Mouse (Mus musculus) hindbrain, embryonic 16.5 days (tissue): Measurements from ENCODE around the gene Ttc24. TPM values are rescaled to one million over a fixed set of nuclear protein-coding genes. Genes with fewer than 3 reads are reported as not detected.

ENCODE experiments used
- ATAC-seq: fragments of 200-750 bp; cut with Nextera tagmentation; 2 replicates; pipeline ENCODE4 v1.8.0; 2017; ENCODE audit warnings: moderate TSS enrichment, moderate library complexity
- H3K27ac ChIP-seq: fragments of 300-500 bp; sonication (generic); 2 replicates; pipeline ENCODE4 v1.5.1; 2014; ENCODE audit warnings: low read depth, mild to moderate bottlenecking, control low read depth, low read length, moderate library complexity
- H3K27me3 ChIP-seq: fragments of 300-500 bp; sonication (generic); replicated peaks from 2 replicates; pipeline ENCODE4 v1.6.1; 2014; ENCODE audit warnings: low read length; ENCODE audit not compliant: control insufficient read depth, insufficient read depth
- H3K36me3 ChIP-seq: fragments of 300-500 bp; sonication (generic); 2 replicates; pipeline ENCODE4 v1.6.1; 2014; ENCODE audit warnings: mild to moderate bottlenecking, low read length, moderate library complexity, mixed read lengths; ENCODE audit not compliant: control insufficient read depth, insufficient read depth
- H3K4me1 ChIP-seq: fragments of 300-500 bp; sonication (generic); 2 replicates; pipeline ENCODE4 v1.6.1; 2014; ENCODE audit warnings: low read depth, low read length; ENCODE audit not compliant: control insufficient read depth, insufficient read depth
- H3K4me2 ChIP-seq: fragments of 300-500 bp; sonication (generic); 2 replicates; pipeline ENCODE4 v1.6.1; 2014; ENCODE audit warnings: mild to moderate bottlenecking, low read length, control low read depth, moderate library complexity
- H3K4me3 ChIP-seq: fragments of 300-500 bp; sonication (generic); 2 replicates; pipeline ENCODE4 v1.5.1; 2014; ENCODE audit warnings: mild to moderate bottlenecking, low read length, control low read depth, moderate library complexity
- H3K9ac ChIP-seq: fragments of 300-500 bp; sonication (generic); 2 replicates; pipeline ENCODE4 v1.6.1; 2014; ENCODE audit warnings: low read depth, mild to moderate bottlenecking, control low read depth, low read length, moderate library complexity
- H3K9me3 ChIP-seq: fragments of 300-500 bp; sonication (generic); 2 replicates; pipeline ENCODE4 v1.6.1; 2014; ENCODE audit warnings: mild to moderate bottlenecking, low read length, moderate library complexity; ENCODE audit not compliant: control insufficient read depth
- WGBS: fragments of 180-500 bp; shearing (Covaris S2); extraction: QIAGEN DNeasy Blood & Tissue Kit; methylation state at CpG from one replicate; pipeline ENCODE4 v1.1.7; 2014; 5-methylcytosine and 5-hydroxymethylcytosine counted together
- polyA plus RNA-seq: library from polyadenylated mRNA; unstranded; fragments of >200 nt; fragmentation: Nextera tagmentation; extraction: Ambion mirVana; gene quantifications from 2 replicates; pipeline ENCODE4 v1.2.1, GENCODE M21; 2015

Ttc24 gene
- polyA plus RNA-seq, 1 experiment from 2014 or later = not detected

DNA sequence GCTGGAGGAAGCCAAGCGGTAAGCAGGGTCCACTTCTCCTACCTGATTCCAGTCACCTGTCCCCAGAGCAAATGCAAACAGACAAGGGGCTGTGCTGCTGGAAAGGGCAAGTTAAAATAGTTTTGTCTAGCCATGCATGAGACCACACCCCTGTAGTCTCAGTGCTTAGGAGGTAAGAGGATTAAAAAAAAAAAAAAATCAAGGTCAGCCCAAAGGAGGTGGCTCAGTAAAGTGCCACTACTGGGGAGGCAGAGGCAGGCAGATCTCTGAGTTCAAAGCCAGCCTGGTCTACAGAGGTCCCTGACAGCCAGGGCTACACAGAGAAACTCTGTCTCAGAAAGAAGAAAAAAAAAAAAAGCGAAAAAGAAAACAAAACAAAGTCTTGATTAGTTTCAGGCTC, 5.9 kb upstream of the Ttc24 start:
- H3K27ac ChIP-seq = no peak overlapping the region
- H3K4me3 ChIP-seq = no peak overlapping the region
- no peak for ATAC-seq
- no peak overlapping the region for H3K9ac ChIP-seq
- WGBS = 92% methylated on average over 2 of the region's 2 CpGs
- no peaks in the 10 kb centered on the region for H3K27me3 ChIP-seq
- peaks cover 8% of the 10 kb centered on the region for H3K4me1 ChIP-seq
- H3K4me2 ChIP-seq = no peak overlapping the region
- no peaks in the 10 kb centered on the region for H3K9me3 ChIP-seq
- H3K36me3 ChIP-seq = no peaks in the 10 kb centered on the region

- Histone ChIP-seq H3K27ac (no peak overlapping the region), H3K9me3 (no peaks in the 10 kb centered on the region), H3K4me1 (peaks cover 8% of the 10 kb centered on the region), H3K36me3 (no peaks in the 10 kb centered on the region), H3K9ac (no peak overlapping the region), H3K4me3 (peak overlapping the region; percentile 54), H3K27me3 (no peaks in the 10 kb centered on the region), H3K4me2 (peak overlapping the region; percentile 95)
- 12% methylated on average over 4 of the region's 4 CpGs for WGBS
- ATAC-seq = no peak
These were observed 4.6 kb upstream of the Ttc24 start for GRCm38 (mm10) chr3:88082663-88083062.

DNA sequence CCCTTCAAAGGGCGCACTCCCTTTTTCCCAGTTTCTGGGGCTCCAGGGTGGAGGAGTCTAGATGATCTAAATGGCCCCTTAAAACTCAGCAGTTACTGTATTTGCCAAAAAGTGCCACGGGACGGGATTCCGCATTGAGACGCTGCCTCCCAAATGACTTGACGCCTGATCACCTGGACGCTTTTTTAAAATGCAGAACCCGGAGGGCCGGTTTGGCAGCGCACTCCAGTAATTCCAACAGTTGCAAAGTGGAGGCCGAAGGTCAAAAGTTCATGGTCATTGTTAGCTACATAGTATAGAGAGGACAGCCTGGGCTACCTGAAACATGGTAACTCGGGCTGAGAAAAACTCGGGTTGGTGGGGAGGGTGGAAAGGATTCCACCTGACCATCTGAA, 4.1 kb upstream of the Ttc24 start:
- H3K36me3 ChIP-seq = no peaks in the 10 kb centered on the region
- WGBS = 1% methylated on average over 13 of the region's 13 CpGs
- no peak overlapping the region for H3K27ac ChIP-seq
- H3K27me3 ChIP-seq = no peaks in the 10 kb centered on the region
- H3K9me3 ChIP-seq = no peaks in the 10 kb centered on the region
- H3K4me2 ChIP-seq = peak overlapping the region; percentile 95
- ATAC-seq = no peak
- H3K9ac ChIP-seq = peak overlapping the region; percentile 50
- peaks cover 8% of the 10 kb centered on the region for H3K4me1 ChIP-seq
- H3K4me3 ChIP-seq = peak overlapping the region; percentile 54

GRCm38 (mm10) chr3:88081345-88082223, 3.5 kb upstream of the Ttc24 start, which contains the start of gene Iqgap3:
Gene Iqgap3 (plus strand): TSS chr3:88081971.
- ATAC-seq = peak; percentile 92
- H3K9me3 ChIP-seq = no peaks in the 10 kb centered on the region
- peak within 1 kb of the TSS; percentile 50 for H3K9ac ChIP-seq
- peak within 1 kb of the TSS; percentile 95 for H3K4me2 ChIP-seq
- H3K4me3 ChIP-seq = peak within 1 kb of the TSS; percentile 54
- peak within 1 kb of the TSS; percentile 33; the same call in 1 of the 2 replicates for H3K27ac ChIP-seq
- H3K36me3 ChIP-seq = no peaks in the 10 kb centered on the region
- WGBS = 20% methylated on average over 33 of the region's 33 CpGs
- peaks cover 8% of the 10 kb centered on the region for H3K4me1 ChIP-seq
- H3K27me3 ChIP-seq = no peaks in the 10 kb centered on the region

GRCm38 (mm10) chr3:88077441-88077840, 663 bp downstream of the Ttc24 start:
- 44% methylated on average over 8 of the region's 8 CpGs for WGBS
- Histone ChIP-seq H3K9me3 (no peaks in the 10 kb centered on the region), H3K4me3 (no peak overlapping the region), H3K27ac (no peak overlapping the region), H3K27me3 (no peaks in the 10 kb centered on the region), H3K4me1 (peaks cover 5% of the 10 kb centered on the region), H3K4me2 (no peak overlapping the region), H3K9ac (no peak overlapping the region), H3K36me3 (no peaks in the 10 kb centered on the region)
- ATAC-seq = no peak

DNA sequence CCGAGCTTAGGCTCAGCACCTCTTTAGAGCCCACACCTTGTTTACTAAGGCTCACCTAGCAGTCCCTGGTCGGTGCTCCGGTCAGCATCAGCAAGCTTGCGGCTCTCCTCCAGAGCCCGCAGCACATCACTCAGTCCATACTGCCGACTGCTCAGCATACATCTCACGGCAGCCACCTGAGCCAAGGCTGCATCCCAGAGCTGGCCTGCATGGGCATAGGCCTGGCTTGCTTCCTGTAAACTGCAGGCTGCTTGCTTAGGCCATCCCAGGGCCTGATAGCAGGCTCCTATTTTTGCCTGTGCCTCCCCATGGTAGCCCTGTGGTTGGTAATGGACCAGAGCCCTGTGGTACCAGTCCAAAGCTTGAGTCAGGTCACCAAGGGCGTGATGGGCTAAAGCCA, 3.3 kb downstream of the Ttc24 start:
- no peaks in the 10 kb centered on the region for H3K27me3 ChIP-seq
- H3K9me3 ChIP-seq = no peaks in the 10 kb centered on the region
- H3K36me3 ChIP-seq = no peaks in the 10 kb centered on the region
- H3K4me3 ChIP-seq = no peak overlapping the region
- no peak overlapping the region; the same call in 1 of the 2 replicates for H3K9ac ChIP-seq
- H3K27ac ChIP-seq = no peak overlapping the region
- WGBS = 81% methylated on average over 8 of the region's 8 CpGs
- no peak for ATAC-seq
- no peak overlapping the region for H3K4me2 ChIP-seq
- H3K4me1 ChIP-seq = no peaks in the 10 kb centered on the region

DNA sequence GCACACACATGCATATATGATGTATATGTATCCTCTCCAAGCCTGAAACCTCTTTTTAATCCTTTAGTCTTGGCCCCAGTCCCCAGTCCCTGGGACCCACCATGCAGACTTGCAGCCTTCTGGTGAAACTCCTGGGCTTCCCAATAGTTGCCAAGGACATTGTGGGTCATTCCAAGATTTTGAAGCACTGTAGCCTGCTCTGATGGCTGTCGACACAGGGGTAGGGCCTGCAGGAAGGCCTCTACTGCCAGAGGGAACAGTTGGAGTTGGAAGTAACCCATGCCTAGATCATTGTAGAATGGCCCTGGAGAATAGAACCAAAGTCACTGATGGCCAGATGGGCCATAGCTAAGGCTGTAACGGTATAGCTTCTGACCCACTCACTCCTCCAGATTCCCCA, 3.8 kb downstream of the Ttc24 start:
- Histone ChIP-seq H3K9me3 (no peaks in the 10 kb centered on the region), H3K27ac (no peak overlapping the region), H3K4me1 (no peaks in the 10 kb centered on the region), H3K4me2 (no peak overlapping the region), H3K9ac (no peak overlapping the region), H3K4me3 (no peak overlapping the region), H3K36me3 (no peaks in the 10 kb centered on the region), H3K27me3 (no peaks in the 10 kb centered on the region)
- no peak for ATAC-seq
- 65% methylated on average over 2 of the region's 2 CpGs for WGBS

DNA sequence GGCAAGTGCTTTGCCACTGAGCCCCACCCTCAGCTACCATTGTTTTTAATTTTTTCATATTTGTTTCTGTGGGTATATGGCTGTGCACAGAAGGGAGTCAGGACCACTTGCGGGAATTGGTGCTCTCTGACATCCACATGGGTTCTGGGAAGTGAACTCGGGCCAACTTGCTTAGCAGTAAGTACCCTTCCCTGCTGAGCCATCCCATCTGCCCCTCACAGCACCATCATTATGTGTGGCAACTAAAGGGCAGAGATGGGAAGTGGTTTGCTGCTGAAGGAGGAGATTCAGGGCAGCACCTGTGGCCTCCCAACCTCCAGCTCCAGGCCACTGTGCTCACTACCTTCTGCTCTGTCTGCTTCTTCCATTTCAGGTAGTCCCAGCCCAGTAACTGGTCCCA, 4.5 kb downstream of the Ttc24 start:
- ATAC-seq = no peak; the same call in 1 of the 2 replicates
- Histone ChIP-seq H3K4me3 (no peak overlapping the region), H3K27me3 (no peaks in the 10 kb centered on the region), H3K9ac (no peak overlapping the region), H3K4me1 (no peaks in the 10 kb centered on the region), H3K4me2 (no peak overlapping the region), H3K36me3 (no peaks in the 10 kb centered on the region), H3K27ac (no peak overlapping the region), H3K9me3 (no peaks in the 10 kb centered on the region)
- WGBS = 56% methylated on average over 2 of the region's 2 CpGs

DNA sequence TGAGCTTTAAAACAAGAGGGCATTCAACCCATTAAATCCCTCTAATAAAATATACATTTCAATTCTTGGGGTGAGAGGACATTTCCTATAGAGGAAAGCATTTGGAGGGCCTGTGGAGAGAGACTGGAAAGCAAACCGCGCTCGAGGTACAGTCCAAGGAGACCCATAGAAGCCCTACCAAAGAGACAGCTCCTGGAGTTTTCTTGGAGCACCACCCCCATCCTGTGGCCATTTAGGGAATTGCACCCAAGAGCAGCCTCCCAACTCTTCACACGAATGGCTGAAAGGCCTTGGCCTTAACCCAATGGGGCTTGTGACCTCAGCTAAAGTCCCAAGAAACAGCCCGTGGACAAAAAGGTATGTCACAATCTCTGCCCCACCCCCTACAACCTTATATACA, 6.3 kb downstream of the Ttc24 start:
- no peak overlapping the region for H3K27ac ChIP-seq
- H3K36me3 ChIP-seq = no peaks in the 10 kb centered on the region
- no peaks in the 10 kb centered on the region for H3K27me3 ChIP-seq
- ATAC-seq = peak; percentile 88
- no peaks in the 10 kb centered on the region for H3K9me3 ChIP-seq
- WGBS = 1% methylated on average over 5 of the region's 5 CpGs
- no peak overlapping the region for H3K9ac ChIP-seq
- H3K4me2 ChIP-seq = no peak overlapping the region
- H3K4me3 ChIP-seq = no peak overlapping the region
- H3K4me1 ChIP-seq = no peaks in the 10 kb centered on the region
